Comparison of ENCODE assay signal across 11 mouse cellular contexts in the genomic region with DNA sequence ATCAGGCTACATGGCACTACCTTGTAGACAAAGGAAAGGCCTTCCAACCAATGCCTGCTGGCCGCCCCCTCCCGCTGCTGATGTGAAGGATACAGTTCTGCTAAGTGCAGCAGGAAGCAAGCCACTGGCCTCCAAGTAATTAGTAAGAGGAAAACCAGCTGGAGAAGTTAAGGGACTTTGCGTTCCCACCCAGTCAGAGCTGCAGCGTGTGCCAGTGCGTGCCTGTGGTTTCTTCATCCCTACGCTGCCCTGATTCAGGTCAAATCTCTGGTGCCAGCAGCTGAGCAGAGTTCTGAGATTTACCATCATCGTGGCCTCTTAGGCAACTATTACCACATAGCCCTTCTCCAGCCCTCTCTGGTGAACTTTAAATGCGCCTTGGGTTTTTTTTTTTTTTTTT. TPM values are rescaled to one million over a fixed set of nuclear protein-coding genes. Genes with fewer than 3 reads are reported as not detected.
A peak's percentile ranks its signal among the peaks of the same experiment; 100 is the strongest.
DNase-seq lines count a peak whose midpoint lies in the region; ATAC-seq and TF ChIP-seq lines count a peak whose summit lies in the region.
"Had no signal": no experiment of that assay in that cellular context is flagged by ENCODE, and none has a peak within 500 bp of the region (broad histone marks: within the 10 kb centered on the region; RNA-seq: fewer than 3 reads in every experiment).

No protein-coding gene starts in this region.

- H3K9ac ChIP-seq in forebrain, embryonic 12.5 days: no peak overlapping the region
- H3K9ac ChIP-seq in forebrain, embryonic 11.5 days (ENCODE audit: low read length): no peak overlapping the region
- H3K9ac ChIP-seq in MEL (ENCODE audit: control insufficient read depth, low read depth, low read length, poor library complexity, severe bottlenecking): no peak overlapping the region
- no peak overlapping the region for H3K9ac ChIP-seq in lung, embryonic 16.5 days (ENCODE audit: low read length)
- no peak overlapping the region for H3K9ac ChIP-seq in hindbrain, embryonic 13.5 days

- no peak for TF ChIP-seq POLR2A in MEL (IDR thresholded peaks at IDR 0.05; ENCODE audit: control insufficient read depth in 1 of 2, insufficient read depth in 1 of 2, low read depth in 1 of 2, low read length in 2 of 2, poor library complexity in 1 of 2)

- no peak for TF ChIP-seq CTCF in MEL (IDR thresholded peaks at IDR 0.05 in 2 of 3, conservative IDR thresholded peaks at IDR 0.05 in 1 of 3; ENCODE audit: control insufficient read depth in 1 of 3, insufficient read depth in 1 of 3, low read depth in 2 of 3, low read length in 3 of 3, poor library complexity in 1 of 3, severe bottlenecking in 1 of 3)

- no peak overlapping the region for H3K4me2 ChIP-seq in forebrain, embryonic 12.5 days
- no peak overlapping the region for H3K4me2 ChIP-seq in forebrain, embryonic 11.5 days (ENCODE audit: low read depth, low read length, severe bottlenecking)
- H3K4me2 ChIP-seq in lung, embryonic 16.5 days (ENCODE audit: low read depth, low read length): no peak overlapping the region
- no peak overlapping the region for H3K4me2 ChIP-seq in hindbrain, embryonic 13.5 days

- peaks cover 13% of the 10 kb centered on the region for H3K4me1 ChIP-seq in forebrain, embryonic 12.5 days
- H3K4me1 ChIP-seq in forebrain, embryonic 11.5 days (replicated peaks; ENCODE audit: control insufficient read depth, insufficient read depth, low read length): no peaks in the 10 kb centered on the region
- H3K4me1 ChIP-seq in MEL (ENCODE audit: control insufficient read depth in 1 of 2, insufficient read depth in 2 of 2, low read length in 2 of 2): peaks cover 8 to 15% of the 10 kb centered on the region in 2 experiments
- peaks cover 14% of the 10 kb centered on the region for H3K4me1 ChIP-seq in lung, embryonic 16.5 days (replicated peaks; ENCODE audit: control insufficient read depth, insufficient read depth, low read length)
- H3K4me1 ChIP-seq in hindbrain, embryonic 13.5 days (replicated peaks): peaks cover 13% of the 10 kb centered on the region

- no peak for DNase-seq in forebrain, embryonic 11.5 days (ENCODE audit: low spot score)
- no peak for DNase-seq in MEL (ENCODE audit: low read depth, low spot score)
- peak; percentile 48 to 66 for DNase-seq in heart, postnatal 10 days
- DNase-seq in layer of hippocampus, postnatal 36 days: no peak
- DNase-seq in yolk sac, embryonic 10.5 days (ENCODE audit: low spot score): no peak
- DNase-seq: liver had no signal

- no peak for TF ChIP-seq RAD21 in MEL (IDR thresholded peaks at IDR 0.05; ENCODE audit: low read depth, low read length)

- 82% methylated on average over 8 of the region's 8 CpGs for WGBS in forebrain, embryonic 12.5 days
- WGBS in forebrain, embryonic 11.5 days: 80% methylated on average over 8 of the region's 8 CpGs
- WGBS in lung, embryonic 16.5 days: 43% methylated on average over 8 of the region's 8 CpGs
- WGBS in hindbrain, embryonic 13.5 days: 78% methylated on average over 8 of the region's 8 CpGs

- no peaks in the 10 kb centered on the region for H3K36me3 ChIP-seq in forebrain, embryonic 12.5 days (replicated peaks)
- no peaks in the 10 kb centered on the region for H3K36me3 ChIP-seq in forebrain, embryonic 11.5 days (ENCODE audit: control insufficient read depth, insufficient read depth, low read length)
- H3K36me3 ChIP-seq in MEL (ENCODE audit: control insufficient read depth in 1 of 2, insufficient read depth in 2 of 2, low read length in 2 of 2): peaks cover 0 to 2% of the 10 kb centered on the region in 2 experiments; a peak in 2 of 4 replicates
- no peaks in the 10 kb centered on the region for H3K36me3 ChIP-seq in lung, embryonic 16.5 days (ENCODE audit: control insufficient read depth, insufficient read depth, low read length)
- no peaks in the 10 kb centered on the region for H3K36me3 ChIP-seq in hindbrain, embryonic 13.5 days

- H3K79me2 ChIP-seq in MEL (ENCODE audit: control insufficient read depth, insufficient read depth, low read length, poor library complexity): no peaks in the 10 kb centered on the region

- no peak for ATAC-seq in forebrain, embryonic 12.5 days (ENCODE audit: low FRiP score)
- ATAC-seq in forebrain, embryonic 11.5 days (replicated peaks; ENCODE audit: low FRiP score): no peak
- ATAC-seq in lung, embryonic 16.5 days (ENCODE audit: low read depth): peak; percentile 76
- ATAC-seq in hindbrain, embryonic 13.5 days (ENCODE audit: low FRiP score): no peak
- ATAC-seq: CD4-positive, CD25-positive, alpha-beta regulatory T cell, adult 4 months had no signal

- H3K27me3 ChIP-seq in forebrain, embryonic 12.5 days: peaks cover 20% of the 10 kb centered on the region; the same call in 1 of the 2 replicates
- peaks cover 2% of the 10 kb centered on the region; the same call in 1 of the 2 replicates for H3K27me3 ChIP-seq in forebrain, embryonic 11.5 days (ENCODE audit: control insufficient read depth, insufficient read depth, low read length)
- H3K27me3 ChIP-seq in MEL (ENCODE audit: control insufficient read depth in 1 of 2, insufficient read depth in 2 of 2, low read length in 2 of 2): no peaks in the 10 kb centered on the region
- H3K27me3 ChIP-seq in lung, embryonic 16.5 days (ENCODE audit: control insufficient read depth, insufficient read depth, low read depth, low read length): no peaks in the 10 kb centered on the region
- 0 out of 2 replicates have a peak, but pooled peaks cover 15% of the 10 kb centered on the region for H3K27me3 ChIP-seq in hindbrain, embryonic 13.5 days

- peak overlapping the region; percentile 19; the same call in 1 of the 2 replicates for H3K27ac ChIP-seq in forebrain, embryonic 12.5 days
- H3K27ac ChIP-seq in forebrain, embryonic 11.5 days (ENCODE audit: low read depth, low read length): no peak overlapping the region
- H3K27ac ChIP-seq in MEL (ENCODE audit: control insufficient read depth, low read depth, low read length): no peak overlapping the region
- peak overlapping the region; percentile 39; the same call in 1 of the 2 replicates for H3K27ac ChIP-seq in lung, embryonic 16.5 days (ENCODE audit: low read length)
- H3K27ac ChIP-seq in hindbrain, embryonic 13.5 days: no peak overlapping the region

- no peak overlapping the region for H3K4me3 ChIP-seq in forebrain, embryonic 12.5 days (replicated peaks)
- H3K4me3 ChIP-seq in forebrain, embryonic 11.5 days (ENCODE audit: low read depth, low read length): no peak overlapping the region
- no peak overlapping the region for H3K4me3 ChIP-seq in MEL (ENCODE audit: control insufficient read depth in 1 of 2, insufficient read depth in 1 of 2, low read depth in 2 of 2, low read length in 2 of 2)
- H3K4me3 ChIP-seq in lung, embryonic 16.5 days (ENCODE audit: low read length): no peak overlapping the region
- H3K4me3 ChIP-seq in hindbrain, embryonic 13.5 days: no peak overlapping the region

- intact Hi-C loops in heart, postnatal 10 days (cut with DNase I): no loop called here

- no peaks in the 10 kb centered on the region for H3K9me3 ChIP-seq in forebrain, embryonic 12.5 days
- no peaks in the 10 kb centered on the region for H3K9me3 ChIP-seq in forebrain, embryonic 11.5 days (ENCODE audit: control insufficient read depth, low read length)
- H3K9me3 ChIP-seq in MEL (replicated peaks; ENCODE audit: insufficient read depth, low read length): no peaks in the 10 kb centered on the region
- no peaks in the 10 kb centered on the region for H3K9me3 ChIP-seq in lung, embryonic 16.5 days (ENCODE audit: control insufficient read depth, low read length)
- H3K9me3 ChIP-seq in hindbrain, embryonic 13.5 days: no peaks in the 10 kb centered on the region

- no peak for TF ChIP-seq EP300 in MEL (IDR thresholded peaks at IDR 0.05; ENCODE audit: low read depth in 1 of 2, low read length in 2 of 2)

TF ChIP-seq in MEL, 35 proteins besides CTCF, POLR2A, EP300 and RAD21:
- 0 out of 2 replicates have a peak, but pooled peaks have one; percentile 17 for TF ChIP-seq RCOR1 (IDR thresholded peaks at IDR 0.05; ENCODE audit: low read depth, low read length)
- no peak for TF ChIP-seq USF1 (IDR thresholded peaks at IDR 0.05; ENCODE audit: low read depth, low read length)

RNA-seq across cellular contexts. Expression of gene Sphk1, which starts 12.2 kb away (rescaled TPM):
- 2.0 and 3.3 TPM in 2 replicates for polyA plus RNA-seq in forebrain, embryonic 12.5 days (2016; fragmentation: Nextera tagmentation; extraction: Ambion mirVana)
- 3.8 and 3.9 TPM in 2 replicates for polyA plus RNA-seq in forebrain, embryonic 11.5 days (2014; fragmentation: Nextera tagmentation; extraction: Ambion mirVana)
- total RNA-seq in MEL (2012; rRNA removed): 77.5 and 127 TPM in 2 replicates
- polyA plus RNA-seq in MEL (2012; ENCODE audit: insufficient read depth in 1 of 2, insufficient read length in 2 of 2, low read depth in 1 of 2, low replicate concordance in 2 of 2, missing spikeins in 1 of 2): 10 to 100 TPM in 1 of 2 experiments, not detected in 1; 53.5 TPM
- 1 to 10 TPM; 2.5 to 3.9 TPM for total RNA-seq in heart, postnatal 10 days (2021)
- 7.0 and 9.6 TPM in 2 replicates for polyA plus RNA-seq in lung, embryonic 16.5 days (2015; fragmentation: Nextera tagmentation; extraction: Ambion mirVana)
- 1 to 10 TPM; 1.3 to 2.4 TPM for total RNA-seq in layer of hippocampus, postnatal 36 days (2021)
- 3.1 and 3.3 TPM in 2 replicates for polyA plus RNA-seq in hindbrain, embryonic 13.5 days (2015; fragmentation: Nextera tagmentation; extraction: Ambion mirVana)

RNA-seq across cellular contexts. Expression of gene Prpsap1, which starts 24.5 kb away (rescaled TPM):
- 174 and 176 TPM in 2 replicates for polyA plus RNA-seq in forebrain, embryonic 12.5 days (2016; fragmentation: Nextera tagmentation; extraction: Ambion mirVana)
- polyA plus RNA-seq in forebrain, embryonic 11.5 days (2014; fragmentation: Nextera tagmentation; extraction: Ambion mirVana): 188 and 195 TPM in 2 replicates
- 142 and 155 TPM in 2 replicates for total RNA-seq in MEL (2012; rRNA removed)
- polyA plus RNA-seq in MEL (2012; ENCODE audit: insufficient read depth in 1 of 2, insufficient read length in 2 of 2, low read depth in 1 of 2, low replicate concordance in 2 of 2, missing spikeins in 1 of 2): 100 to 1,000 TPM in 1 of 2 experiments, not detected in 1; 112 TPM
- 10 to 100 TPM; 45.3 to 45.8 TPM for total RNA-seq in heart, postnatal 10 days (2021)
- 167 and 177 TPM in 2 replicates for polyA plus RNA-seq in lung, embryonic 16.5 days (2015; fragmentation: Nextera tagmentation; extraction: Ambion mirVana)
- 10 to 100 TPM; 93.0 to 93.3 TPM for total RNA-seq in layer of hippocampus, postnatal 36 days (2021)
- 171 and 178 TPM in 2 replicates for polyA plus RNA-seq in hindbrain, embryonic 13.5 days (2015; fragmentation: Nextera tagmentation; extraction: Ambion mirVana)

RNA-seq across cellular contexts. Expression of gene Qrich2, which starts 52.4 kb away (rescaled TPM):
- polyA plus RNA-seq in forebrain, embryonic 12.5 days (2016; fragmentation: Nextera tagmentation; extraction: Ambion mirVana): not detected in 2 replicates
- polyA plus RNA-seq in forebrain, embryonic 11.5 days (2014; fragmentation: Nextera tagmentation; extraction: Ambion mirVana): not detected in 2 replicates
- total RNA-seq in MEL (2012; rRNA removed): not detected in 2 replicates
- polyA plus RNA-seq in MEL (2012; ENCODE audit: insufficient read depth in 1 of 2, insufficient read length in 2 of 2, low read depth in 1 of 2, low replicate concordance in 2 of 2, missing spikeins in 1 of 2): under 1 TPM in 1 of 2 experiments, not detected in 1; 0.11 TPM
- total RNA-seq in heart, postnatal 10 days (2021): not detected
- 0.26 TPM in 1 of 2 replicates, not detected in the other for polyA plus RNA-seq in lung, embryonic 16.5 days (2015; fragmentation: Nextera tagmentation; extraction: Ambion mirVana)
- not detected for total RNA-seq in layer of hippocampus, postnatal 36 days (2021)
- 0.19 and 0.42 TPM in 2 replicates for polyA plus RNA-seq in hindbrain, embryonic 13.5 days (2015; fragmentation: Nextera tagmentation; extraction: Ambion mirVana)
- total RNA-seq: adrenal gland, postnatal 36 days had no signal
- polyA plus RNA-seq: CD4-positive, CD25-positive, alpha-beta regulatory T cell, adult 4 months had no signal

Comparison
In these comparisons a context has a peak if more than half of its experiments do, and no peak if none do; other contexts are left out.
1. H3K27ac ChIP-seq: peak in forebrain, embryonic 12.5 days (single experiment) and lung, embryonic 16.5 days (single experiment); none in forebrain, embryonic 11.5 days (single experiment), MEL (single experiment) and hindbrain, embryonic 13.5 days (single experiment).
2. DNase-seq: peak in heart, postnatal 10 days (2 of 2); none in forebrain, embryonic 11.5 days (single experiment), MEL (single experiment), layer of hippocampus, postnatal 36 days (0 of 2) and yolk sac, embryonic 10.5 days (single experiment).